Mouse (Mus musculus): ENCODE measurements around the gene Mrtfa. TPM values are rescaled to one million over a fixed set of nuclear protein-coding genes. Genes with fewer than 3 reads are reported as not detected.

Mrtfa gene
- polyA plus RNA-seq, 1 experiment from 2014 or later, result 29.2 TPM

- H3K27ac ChIP-seq (replicated peaks), result no peak overlapping the region
- H3K4me1 ChIP-seq, result no peaks in the 10 kb centered on the region
- no peaks in the 10 kb centered on the region for H3K27me3 ChIP-seq
- H3K36me3 ChIP-seq, result no peaks in the 10 kb centered on the region
- H3K9ac ChIP-seq (replicated peaks), result no peak overlapping the region
- 88% methylated on average over 1 of the region's 1 CpGs for WGBS
- ATAC-seq (ENCODE audit: low FRiP score, low read depth), result no peak
- H3K4me3 ChIP-seq, result no peak overlapping the region
- no peak overlapping the region for H3K4me2 ChIP-seq (replicated peaks)
- H3K9me3 ChIP-seq, result no peaks in the 10 kb centered on the region
These were observed 116.0 kb downstream of the Mrtfa start for GRCm38 (mm10) chr15:81074543-81074942.

- H3K4me1 ChIP-seq, result no peaks in the 10 kb centered on the region
- no peak overlapping the region for H3K9ac ChIP-seq (replicated peaks)
- H3K9me3 ChIP-seq, result no peaks in the 10 kb centered on the region
- no peak overlapping the region for H3K4me3 ChIP-seq
- H3K4me2 ChIP-seq (replicated peaks), result no peak overlapping the region
- H3K36me3 ChIP-seq, result no peaks in the 10 kb centered on the region
- H3K27me3 ChIP-seq, result no peaks in the 10 kb centered on the region
- H3K27ac ChIP-seq (replicated peaks), result no peak overlapping the region
- no peak for ATAC-seq (ENCODE audit: low FRiP score, low read depth)
- 77% methylated on average over 2 of the region's 2 CpGs for WGBS
These were observed 116.8 kb downstream of the Mrtfa start for GRCm38 (mm10) chr15:81073751-81074150.

GRCm38 (mm10) chr15:81072748-81073147 lies 117.8 kb downstream of the Mrtfa start:
- Histone ChIP-seq H3K9ac (replicated peaks) (no peak overlapping the region), H3K27me3 (no peaks in the 10 kb centered on the region), H3K36me3 (no peaks in the 10 kb centered on the region), H3K9me3 (no peaks in the 10 kb centered on the region), H3K27ac (replicated peaks) (no peak overlapping the region), H3K4me1 (no peaks in the 10 kb centered on the region), H3K4me2 (replicated peaks) (no peak overlapping the region), H3K4me3 (no peak overlapping the region)
- ATAC-seq (ENCODE audit: low FRiP score, low read depth), result no peak
- 71% methylated on average over 2 of the region's 2 CpGs for WGBS

- H3K4me2 ChIP-seq (replicated peaks), result no peak overlapping the region
- no peak for ATAC-seq (ENCODE audit: low FRiP score, low read depth)
- WGBS, result 100% methylated on average over 1 of the region's 1 CpGs
These were observed 120.1 kb downstream of the Mrtfa start for GRCm38 (mm10) chr15:81070470-81070869.

DNA sequence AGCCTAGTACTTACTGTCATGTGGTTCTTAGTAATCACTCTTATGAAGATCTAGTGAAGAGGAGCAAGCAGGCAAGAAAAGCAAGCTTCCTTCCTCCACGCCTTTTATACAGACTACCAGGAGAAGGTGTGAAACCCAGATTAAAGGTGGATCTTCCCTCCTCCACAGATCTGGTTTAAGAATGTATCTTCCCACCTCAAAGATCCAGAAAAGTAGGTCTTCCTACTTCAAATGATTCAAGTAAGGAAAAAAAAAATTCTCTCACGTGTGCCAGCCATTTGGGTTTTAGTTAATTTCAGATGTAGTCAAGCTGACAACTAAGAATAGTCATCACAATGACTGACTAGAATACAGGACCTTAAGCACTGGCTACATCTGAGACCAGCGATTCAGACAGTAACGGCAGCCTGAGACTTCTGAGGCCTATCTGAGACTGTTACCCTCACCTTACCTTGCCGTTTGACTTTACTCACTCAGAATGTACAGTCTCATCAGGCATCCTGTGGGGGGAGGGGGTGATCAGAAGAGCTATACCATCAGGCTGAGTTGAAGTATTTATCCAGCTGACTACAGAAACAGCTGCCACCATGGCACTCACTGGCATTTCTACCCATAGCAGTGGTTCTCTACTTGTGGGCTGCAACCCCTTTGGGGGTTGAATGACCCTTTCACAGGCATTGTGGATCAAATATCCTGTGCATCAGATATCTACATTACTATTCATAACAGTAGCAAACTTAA lies 121.7 kb downstream of the Mrtfa start:
- Histone ChIP-seq H3K27me3 (no peaks in the 10 kb centered on the region), H3K9me3 (no peaks in the 10 kb centered on the region), H3K4me3 (no peak overlapping the region), H3K36me3 (no peaks in the 10 kb centered on the region), H3K27ac (replicated peaks) (no peak overlapping the region), H3K4me1 (no peaks in the 10 kb centered on the region), H3K4me2 (replicated peaks) (no peak overlapping the region), H3K9ac (replicated peaks) (no peak overlapping the region)
- 96% methylated on average over 5 of the region's 5 CpGs for WGBS
- ATAC-seq (ENCODE audit: low FRiP score, low read depth), result no peak

More at GRCm38 (mm10) chr15:81070470-81070869, 120.1 kb downstream of the Mrtfa start:
- Histone ChIP-seq H3K9me3 (no peaks in the 10 kb centered on the region), H3K27me3 (no peaks in the 10 kb centered on the region), H3K27ac (replicated peaks) (no peak overlapping the region), H3K4me3 (no peak overlapping the region), H3K36me3 (no peaks in the 10 kb centered on the region), H3K9ac (replicated peaks) (no peak overlapping the region), H3K4me1 (no peaks in the 10 kb centered on the region)

DNA sequence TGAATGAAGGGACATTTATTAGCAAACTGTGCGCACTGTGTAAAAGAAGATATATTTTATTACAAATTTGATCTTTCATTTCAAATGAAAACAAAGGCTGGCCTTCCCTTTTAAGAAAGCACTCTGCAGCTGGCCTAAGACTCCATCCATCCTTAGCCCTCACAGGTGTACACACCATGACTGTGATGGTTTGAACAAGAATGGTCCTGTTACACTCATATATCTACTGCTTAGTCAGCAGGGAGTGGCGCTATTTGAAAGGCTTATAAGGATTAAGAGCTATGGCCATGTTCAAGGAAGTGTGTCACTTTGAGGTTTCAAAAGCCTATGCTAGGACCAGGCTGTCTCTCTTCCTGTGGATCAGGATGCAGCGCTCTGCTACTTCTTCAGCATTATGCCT lies 122.8 kb downstream of the Mrtfa start:
- WGBS, result 94% methylated on average over 3 of the region's 3 CpGs
- H3K9me3 ChIP-seq, result no peaks in the 10 kb centered on the region
- H3K27ac ChIP-seq (replicated peaks), result no peak overlapping the region
- no peak for ATAC-seq (ENCODE audit: low FRiP score, low read depth)
- no peak overlapping the region for H3K9ac ChIP-seq (replicated peaks)
- no peaks in the 10 kb centered on the region for H3K36me3 ChIP-seq
- H3K4me3 ChIP-seq, result no peak overlapping the region
- peaks cover 3% of the 10 kb centered on the region for H3K4me1 ChIP-seq
- no peaks in the 10 kb centered on the region for H3K27me3 ChIP-seq
- H3K4me2 ChIP-seq (replicated peaks), result no peak overlapping the region

DNA sequence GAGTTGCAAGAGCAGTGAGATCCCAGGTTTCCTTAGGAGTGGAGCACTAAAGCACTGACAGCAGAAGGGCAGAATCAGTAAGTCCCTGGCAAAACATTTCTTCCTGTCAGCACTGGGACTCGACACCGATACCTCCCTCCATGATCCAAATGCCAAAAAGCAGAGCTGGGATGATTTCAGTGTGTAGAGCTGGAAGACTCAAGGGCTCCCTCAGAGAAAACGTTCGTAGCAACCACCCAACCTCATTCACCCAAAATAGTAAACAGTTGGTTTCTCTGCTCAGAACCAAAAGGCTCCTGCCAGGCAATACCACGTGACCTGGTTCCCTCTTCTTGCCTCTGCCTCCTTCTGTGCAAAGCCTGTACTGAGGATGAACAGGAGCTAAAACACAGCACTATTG lies 123.6 kb downstream of the Mrtfa start:
- Histone ChIP-seq H3K4me3 (no peak overlapping the region), H3K4me1 (peaks cover 11% of the 10 kb centered on the region), H3K9me3 (no peaks in the 10 kb centered on the region), H3K27me3 (no peaks in the 10 kb centered on the region), H3K9ac (replicated peaks) (no peak overlapping the region), H3K4me2 (replicated peaks) (no peak overlapping the region), H3K36me3 (no peaks in the 10 kb centered on the region), H3K27ac (replicated peaks) (no peak overlapping the region)
- no peak for ATAC-seq (ENCODE audit: low FRiP score, low read depth)
- WGBS, result 70% methylated on average over 5 of the region's 5 CpGs

DNA sequence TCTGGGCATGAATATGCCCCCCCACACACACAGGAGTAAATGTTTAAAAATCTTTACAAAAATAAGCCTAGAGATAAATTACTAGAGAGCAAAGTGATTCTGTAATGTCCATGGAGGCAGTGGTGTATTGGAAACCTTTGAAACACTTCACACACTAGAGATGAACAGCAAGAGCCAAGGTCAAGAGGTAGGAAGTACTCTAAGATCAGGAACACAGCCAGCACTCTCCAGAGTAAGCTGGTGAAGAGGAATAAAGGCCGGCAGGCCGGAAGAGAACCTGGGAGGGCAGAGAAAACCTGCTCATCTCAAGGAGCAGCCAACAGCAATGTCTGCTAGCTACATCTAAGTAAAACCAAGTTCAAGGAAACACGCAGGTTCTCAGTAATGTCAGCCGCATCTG lies 125.9 kb downstream of the Mrtfa start:
- no peak overlapping the region for H3K4me3 ChIP-seq
- no peak for ATAC-seq (ENCODE audit: low FRiP score, low read depth)
- no peak overlapping the region for H3K9ac ChIP-seq (replicated peaks)
- no peaks in the 10 kb centered on the region for H3K36me3 ChIP-seq
- peaks cover 12% of the 10 kb centered on the region for H3K4me1 ChIP-seq
- H3K27me3 ChIP-seq, result no peaks in the 10 kb centered on the region
- H3K4me2 ChIP-seq (replicated peaks), result no peak overlapping the region
- 93% methylated on average over 4 of the region's 4 CpGs for WGBS
- no peaks in the 10 kb centered on the region for H3K9me3 ChIP-seq
- H3K27ac ChIP-seq (replicated peaks), result no peak overlapping the region

- Histone ChIP-seq H3K9me3 (no peaks in the 10 kb centered on the region), H3K36me3 (no peaks in the 10 kb centered on the region), H3K27me3 (no peaks in the 10 kb centered on the region), H3K4me3 (no peak overlapping the region), H3K4me2 (replicated peaks) (no peak overlapping the region), H3K4me1 (peaks cover 12% of the 10 kb centered on the region), H3K27ac (replicated peaks) (no peak overlapping the region), H3K9ac (replicated peaks) (no peak overlapping the region)
- no peak for ATAC-seq (ENCODE audit: low FRiP score, low read depth)
- whole genome bisulfite sequencing, result 43% methylated on average over 1 of the region's 1 CpGs
These were observed 126.4 kb downstream of the Mrtfa start for GRCm38 (mm10) chr15:81064143-81064542.

DNA sequence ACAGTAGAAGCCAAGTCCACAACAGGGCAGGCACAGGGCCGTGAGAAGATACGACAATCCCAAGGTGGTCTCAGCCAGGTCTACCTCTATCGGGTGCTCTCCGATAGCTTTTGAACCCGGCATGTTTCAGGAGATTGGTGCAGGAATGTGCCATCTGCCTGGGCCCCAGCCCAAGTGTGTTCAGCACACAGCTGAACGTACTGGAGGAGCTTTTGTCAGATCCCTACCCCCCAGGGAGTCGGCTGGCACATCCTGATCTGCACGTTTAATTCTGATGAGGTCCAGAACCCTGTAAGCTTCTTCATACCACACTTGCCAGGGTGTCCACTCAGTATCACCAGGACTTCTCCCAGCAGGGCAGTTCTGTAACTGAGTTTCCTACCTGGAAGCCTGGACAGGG lies 127.9 kb downstream of the Mrtfa start:
- no peaks in the 10 kb centered on the region for H3K36me3 ChIP-seq
- H3K4me3 ChIP-seq, result no peak overlapping the region
- no peaks in the 10 kb centered on the region for H3K27me3 ChIP-seq
- H3K9ac ChIP-seq (replicated peaks), result no peak overlapping the region
- no peak for ATAC-seq (ENCODE audit: low FRiP score, low read depth)
- H3K4me2 ChIP-seq (replicated peaks), result no peak overlapping the region
- peaks cover 12% of the 10 kb centered on the region for H3K4me1 ChIP-seq
- no peaks in the 10 kb centered on the region for H3K9me3 ChIP-seq
- no peak overlapping the region for H3K27ac ChIP-seq (replicated peaks)
- WGBS, result 63% methylated on average over 8 of the region's 8 CpGs

DNA sequence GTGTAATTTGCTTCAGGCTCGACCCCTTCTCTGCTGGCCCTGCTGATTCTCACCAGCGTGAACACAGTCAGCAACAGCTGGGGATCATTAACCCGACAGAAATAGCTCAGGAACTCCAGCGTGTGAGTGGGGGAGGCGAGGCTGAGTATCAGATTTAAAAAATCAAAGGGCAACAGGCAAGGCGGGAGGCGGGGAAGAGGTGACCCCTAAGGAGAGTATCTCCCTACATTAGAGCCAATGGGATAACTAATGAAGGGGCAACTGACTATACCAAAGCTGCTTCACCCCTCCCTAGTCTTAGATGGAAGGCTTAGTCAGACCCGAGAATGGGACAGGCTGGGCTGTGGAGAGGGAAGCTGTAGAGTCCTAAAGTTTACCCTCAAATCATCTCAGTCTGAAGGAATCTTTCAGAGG lies 128.4 kb downstream of the Mrtfa start:
- Histone ChIP-seq H3K4me1 (peaks cover 12% of the 10 kb centered on the region), H3K4me2 (replicated peaks) (no peak overlapping the region), H3K9me3 (no peaks in the 10 kb centered on the region), H3K27me3 (no peaks in the 10 kb centered on the region), H3K36me3 (no peaks in the 10 kb centered on the region), H3K27ac (replicated peaks) (no peak overlapping the region), H3K4me3 (no peak overlapping the region), H3K9ac (replicated peaks) (no peak overlapping the region)
- no peak for ATAC-seq (ENCODE audit: low FRiP score, low read depth)
- WGBS, result 41% methylated on average over 8 of the region's 8 CpGs

DNA sequence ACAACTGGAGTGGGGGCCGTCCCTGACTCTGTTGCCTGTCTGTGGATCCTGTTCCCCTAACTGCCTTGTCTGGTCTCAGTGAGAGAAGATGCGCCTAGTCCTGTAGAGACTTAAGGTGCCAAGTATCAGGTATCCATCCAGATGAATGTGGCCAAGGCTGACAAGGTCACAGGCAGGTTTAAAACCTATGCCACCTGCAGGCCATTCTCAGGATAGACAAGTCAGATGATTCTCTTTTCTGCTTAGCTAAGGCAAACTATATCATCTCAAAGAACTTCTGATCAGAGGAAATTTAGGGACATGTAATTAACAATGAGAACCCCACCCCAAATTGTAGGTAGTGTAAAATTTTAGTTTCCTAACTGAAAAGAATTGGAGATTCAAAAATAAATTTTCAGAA lies 129.6 kb downstream of the Mrtfa start:
- Histone ChIP-seq H3K4me1 (peaks cover 12% of the 10 kb centered on the region), H3K9me3 (no peaks in the 10 kb centered on the region), H3K27ac (replicated peaks) (no peak overlapping the region), H3K4me2 (replicated peaks) (no peak overlapping the region), H3K36me3 (no peaks in the 10 kb centered on the region), H3K4me3 (no peak overlapping the region), H3K9ac (replicated peaks) (no peak overlapping the region), H3K27me3 (no peaks in the 10 kb centered on the region)
- 90% methylated on average over 2 of the region's 2 CpGs for WGBS
- ATAC-seq (ENCODE audit: low FRiP score, low read depth), result no peak

DNA sequence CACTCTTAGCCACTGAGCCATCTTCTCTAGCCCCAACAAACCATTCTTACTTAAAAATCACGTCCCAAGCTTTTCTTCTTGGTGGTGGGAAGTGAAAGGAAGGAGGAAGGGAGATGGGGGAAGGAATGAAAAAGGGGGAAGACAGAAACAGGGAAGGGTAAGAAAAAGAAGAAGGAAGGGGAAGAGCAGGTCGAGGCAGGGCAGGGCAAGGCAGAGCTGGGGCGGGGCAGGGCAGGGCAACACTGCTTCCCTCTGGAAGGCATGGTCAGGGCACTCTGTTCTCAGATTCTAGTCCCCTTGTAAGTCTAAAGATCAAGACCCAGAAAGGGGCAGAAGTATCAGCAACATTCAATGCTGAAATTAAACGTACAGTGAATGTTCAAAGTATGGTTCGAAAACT lies 132.8 kb downstream of the Mrtfa start:
- 92% methylated on average over 5 of the region's 5 CpGs for WGBS
- H3K9me3 ChIP-seq, result no peaks in the 10 kb centered on the region
- no peaks in the 10 kb centered on the region for H3K27me3 ChIP-seq
- no peak overlapping the region for H3K9ac ChIP-seq (replicated peaks)
- ATAC-seq (ENCODE audit: low FRiP score, low read depth), result no peak
- no peak overlapping the region for H3K27ac ChIP-seq (replicated peaks)
- H3K36me3 ChIP-seq, result no peaks in the 10 kb centered on the region
- H3K4me3 ChIP-seq, result no peak overlapping the region
- no peak overlapping the region for H3K4me2 ChIP-seq (replicated peaks)
- peaks cover 9% of the 10 kb centered on the region for H3K4me1 ChIP-seq

Data from midbrain, embryonic 12.5 days (tissue).